Mouse (Mus musculus): ENCODE data around the gene Rtraf. TPM values are rescaled to one million over a fixed set of nuclear protein-coding genes. Genes with fewer than 3 reads are reported as not detected.

Gene Rtraf
- total RNA-seq (2023) = 10 to 100 TPM; 24.0 to 28.7 TPM

GRCm38 (mm10) chr14:19823321-19824142, at the start of gene Rtraf:
Gene Rtraf (minus strand): TSS chr14:19823824.

Other genes starting within 250 kb of the Rtraf start
- not detected for gene Gm2237, start 238.7 kb downstream of the Rtraf start, total RNA-seq (2023)
- gene Gm5458, start 221.2 kb downstream of the Rtraf start, total RNA-seq (2023) = not detected
- under 1 TPM; 0.22 to 0.46 TPM for gene Nid2, start 72.6 kb downstream of the Rtraf start, total RNA-seq (2023)
- gene Gng2, start 153.8 kb upstream of the Rtraf start, total RNA-seq (2023) = 100 to 1,000 TPM; 120 to 148 TPM

Measured in neutrophil, adult 59 days (primary cell).